Mouse (Mus musculus) myocyte (in vitro differentiated cells): ENCODE data around the gene Rab38.

ENCODE experiments used
- CEBPB ChIP-seq: IDR thresholded peaks from 2 replicates; pipeline ENCODE4 v1.6.1; 2011; ENCODE audit warnings: mild to moderate bottlenecking, moderate library complexity; ENCODE audit not compliant: poor library complexity, insufficient read depth, severe bottlenecking
- E2F4 ChIP-seq: IDR thresholded peaks from one replicate; pipeline ENCODE4 v1.6.1; 2011; ENCODE audit warnings: mild to moderate bottlenecking, control low read depth, moderate library complexity; ENCODE audit not compliant: insufficient read depth
- MAX ChIP-seq: IDR thresholded peaks from one replicate; pipeline ENCODE4 v1.6.1; 2011; ENCODE audit warnings: low read depth, mild to moderate bottlenecking, control low read depth
- MYOG ChIP-seq, 3 experiments: IDR thresholded peaks; one replicate each; pipeline ENCODE4 v1.6.1; 2011; ENCODE audit warnings: control low read depth in 2 of 3, low read depth in 2 of 3, mild to moderate bottlenecking in 2 of 3; ENCODE audit not compliant: insufficient read length in 2 of 3, control insufficient read depth in 1 of 3, insufficient read depth in 1 of 3
- POLR2A ChIP-seq: IDR thresholded peaks from one replicate; pipeline ENCODE4 v1.6.1; 2011; ENCODE audit warnings: low read depth, mild to moderate bottlenecking, control low read depth, moderate library complexity; ENCODE audit not compliant: insufficient read length
- POLR2AphosphoS2 ChIP-seq: IDR thresholded peaks from one replicate; pipeline ENCODE4 v1.6.1; 2011; ENCODE audit warnings: low read depth, control low read depth; ENCODE audit not compliant: insufficient read length
- REST ChIP-seq: IDR thresholded peaks from one replicate; pipeline ENCODE4 v1.6.1; 2011; ENCODE audit warnings: mild to moderate bottlenecking, control low read depth, moderate library complexity; ENCODE audit not compliant: insufficient read depth, insufficient read length
- SRF ChIP-seq: IDR thresholded peaks from one replicate; pipeline ENCODE4 v1.6.1; 2011; ENCODE audit warnings: low read depth; ENCODE audit not compliant: control insufficient read depth, insufficient read length
- TCF12 ChIP-seq: IDR thresholded peaks from one replicate; pipeline ENCODE4 v1.6.1; 2011; ENCODE audit warnings: mild to moderate bottlenecking, control low read depth; ENCODE audit not compliant: poor library complexity, insufficient read depth, severe bottlenecking
- TCF3 ChIP-seq: IDR thresholded peaks from one replicate; pipeline ENCODE4 v1.6.1; 2011; ENCODE audit warnings: low read depth, control low read depth; ENCODE audit not compliant: insufficient read length
- USF1 ChIP-seq: IDR thresholded peaks from one replicate; pipeline ENCODE4 v1.6.1; 2011; ENCODE audit warnings: low read depth, mild to moderate bottlenecking, control low read depth, moderate library complexity

GRCm38 (mm10) chr7:88536743-88537142 lies 106.7 kb downstream of the Rab38 start:
- TF ChIP-seq POLR2A: no peak
- no peak for TF ChIP-seq TCF12
- TF ChIP-seq CEBPB: no peak
- TF ChIP-seq TCF3: no peak
- no peak for TF ChIP-seq REST
- TF ChIP-seq POLR2AphosphoS2: no peak
- TF ChIP-seq MAX: no peak
- no peak for TF ChIP-seq SRF
- TF ChIP-seq E2F4: no peak
- no peak for TF ChIP-seq USF1
- TF ChIP-seq MYOG (IDR thresholded peaks at IDR 0.05; ENCODE audit: control insufficient read depth in 1 of 3, insufficient read depth in 1 of 3, insufficient read length in 2 of 3, low read depth in 2 of 3): no peak
